Mouse (Mus musculus): Measurements from ENCODE around the gene Stap2. TPM values are rescaled to one million over a fixed set of nuclear protein-coding genes. Genes with fewer than 3 reads are reported as not detected.

Gene Stap2
- polyA plus RNA-seq, 1 experiment from 2014 or later: 28.0 TPM

DNA sequence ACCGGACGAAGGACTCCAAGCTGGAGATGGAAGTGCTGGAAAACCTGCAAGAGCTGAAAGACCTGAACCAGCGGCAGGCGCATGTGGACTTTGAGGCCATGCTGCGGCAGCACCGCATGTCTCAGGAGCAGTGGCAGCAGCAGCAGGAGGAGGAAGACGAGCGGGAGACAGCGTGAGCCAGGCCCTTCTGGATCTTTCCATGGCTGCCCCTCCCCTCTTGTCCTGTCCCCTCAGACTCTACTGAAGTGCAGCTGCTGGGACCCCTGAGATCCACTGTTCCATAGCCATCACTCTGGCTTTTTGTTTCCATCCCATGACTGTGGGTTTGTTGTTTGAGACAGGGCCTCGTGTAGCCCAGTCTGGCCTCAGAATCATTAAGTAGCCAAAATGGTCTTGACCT is 40.9 kb downstream of the Stap2 start:
- H3K4me1 ChIP-seq: peaks cover 11% of the 10 kb centered on the region
- 88% methylated on average over 10 of the region's 10 CpGs for WGBS
- H3K4me2 ChIP-seq: no peak overlapping the region
- H3K36me3 ChIP-seq: peaks cover 31% of the 10 kb centered on the region
- no peak overlapping the region for H3K27ac ChIP-seq
- no peak for ATAC-seq (ENCODE audit: insufficient read depth, low FRiP score, low read depth)
- H3K27me3 ChIP-seq (replicated peaks): no peaks in the 10 kb centered on the region
- no peak overlapping the region for H3K9ac ChIP-seq
- H3K9me3 ChIP-seq: no peaks in the 10 kb centered on the region
- no peak overlapping the region for H3K4me3 ChIP-seq (replicated peaks)

DNA sequence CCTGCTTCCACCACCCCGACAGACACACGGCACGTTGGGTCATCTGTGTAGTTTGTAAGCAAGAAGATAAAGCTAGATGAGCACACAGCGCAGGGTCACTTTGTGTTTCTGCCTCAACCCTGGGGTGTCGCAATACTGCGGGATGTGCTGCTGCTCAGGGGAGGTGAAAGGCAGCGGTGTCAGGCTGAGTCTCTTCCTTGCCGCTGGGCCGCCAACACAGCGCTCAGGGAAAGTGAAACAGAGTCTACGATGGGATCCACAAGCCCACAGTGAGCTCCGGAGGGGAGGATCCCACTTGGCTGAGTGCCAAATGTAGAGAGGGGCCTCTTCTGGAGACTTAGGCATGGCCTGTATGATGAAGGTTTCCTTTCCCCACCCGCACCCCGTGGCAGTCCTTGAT is 42.2 kb downstream of the Stap2 start:
- no peak overlapping the region for H3K27ac ChIP-seq
- no peaks in the 10 kb centered on the region for H3K27me3 ChIP-seq (replicated peaks)
- H3K36me3 ChIP-seq: peaks cover 31% of the 10 kb centered on the region
- no peaks in the 10 kb centered on the region for H3K9me3 ChIP-seq
- H3K4me2 ChIP-seq: no peak overlapping the region
- WGBS: 65% methylated on average over 14 of the region's 14 CpGs
- peaks cover 16% of the 10 kb centered on the region for H3K4me1 ChIP-seq
- H3K9ac ChIP-seq: no peak overlapping the region
- no peak for ATAC-seq (ENCODE audit: insufficient read depth, low FRiP score, low read depth)
- no peak overlapping the region for H3K4me3 ChIP-seq (replicated peaks)

DNA sequence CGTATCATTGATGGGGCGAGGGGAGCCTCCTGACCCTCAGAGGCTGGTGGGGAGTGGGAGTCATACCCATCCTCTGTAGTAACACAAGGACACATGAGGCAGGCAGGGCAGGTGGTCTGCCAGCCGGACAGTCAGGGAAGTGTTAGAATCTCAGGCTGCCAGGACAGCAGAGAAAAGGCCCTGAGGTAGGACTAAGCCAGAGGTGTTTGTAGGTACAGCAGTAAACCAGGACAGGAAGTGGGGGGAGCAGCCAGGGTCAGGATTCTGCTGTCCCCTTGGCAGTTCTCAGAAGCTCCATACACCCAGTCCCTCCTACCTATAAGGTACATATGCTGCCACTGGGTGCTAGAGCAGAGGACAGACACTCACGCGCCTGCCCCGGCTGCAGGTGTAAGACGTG is 43.8 kb downstream of the Stap2 start:
- H3K27ac ChIP-seq: no peak overlapping the region
- no peaks in the 10 kb centered on the region for H3K9me3 ChIP-seq
- H3K9ac ChIP-seq: no peak overlapping the region
- H3K36me3 ChIP-seq: peaks cover 24% of the 10 kb centered on the region
- H3K27me3 ChIP-seq (replicated peaks): no peaks in the 10 kb centered on the region
- H3K4me1 ChIP-seq: peaks cover 19% of the 10 kb centered on the region
- ATAC-seq (ENCODE audit: insufficient read depth, low FRiP score, low read depth): no peak
- no peak overlapping the region for H3K4me2 ChIP-seq
- H3K4me3 ChIP-seq (replicated peaks): no peak overlapping the region
- WGBS: 94% methylated on average over 7 of the region's 7 CpGs

DNA sequence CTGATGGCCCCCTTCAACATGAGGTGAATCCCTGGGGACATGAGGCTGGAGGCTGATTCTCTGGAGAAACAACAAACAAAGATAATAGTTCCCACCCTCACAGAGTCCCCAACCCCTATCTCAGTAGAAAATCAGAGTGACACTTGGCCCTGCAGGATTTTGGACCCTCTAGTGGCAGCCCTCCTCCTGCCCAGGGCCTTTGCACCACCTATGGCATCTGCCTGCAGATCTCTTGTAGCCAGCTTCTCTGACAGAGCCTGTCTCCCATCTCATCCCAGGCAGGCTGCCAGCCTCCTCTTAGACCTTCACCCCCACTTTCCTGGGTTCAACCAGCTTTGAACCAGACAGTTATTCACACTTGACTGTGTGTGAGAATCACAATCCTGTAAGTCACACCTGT is 44.6 kb downstream of the Stap2 start:
- no peak overlapping the region for H3K4me2 ChIP-seq
- ATAC-seq (ENCODE audit: insufficient read depth, low FRiP score, low read depth): no peak
- H3K4me1 ChIP-seq: peaks cover 24% of the 10 kb centered on the region
- peaks cover 24% of the 10 kb centered on the region for H3K36me3 ChIP-seq
- H3K9ac ChIP-seq: no peak overlapping the region
- H3K27me3 ChIP-seq (replicated peaks): no peaks in the 10 kb centered on the region
- no peak overlapping the region for H3K27ac ChIP-seq
- no peaks in the 10 kb centered on the region for H3K9me3 ChIP-seq
- no peak overlapping the region for H3K4me3 ChIP-seq (replicated peaks)

DNA sequence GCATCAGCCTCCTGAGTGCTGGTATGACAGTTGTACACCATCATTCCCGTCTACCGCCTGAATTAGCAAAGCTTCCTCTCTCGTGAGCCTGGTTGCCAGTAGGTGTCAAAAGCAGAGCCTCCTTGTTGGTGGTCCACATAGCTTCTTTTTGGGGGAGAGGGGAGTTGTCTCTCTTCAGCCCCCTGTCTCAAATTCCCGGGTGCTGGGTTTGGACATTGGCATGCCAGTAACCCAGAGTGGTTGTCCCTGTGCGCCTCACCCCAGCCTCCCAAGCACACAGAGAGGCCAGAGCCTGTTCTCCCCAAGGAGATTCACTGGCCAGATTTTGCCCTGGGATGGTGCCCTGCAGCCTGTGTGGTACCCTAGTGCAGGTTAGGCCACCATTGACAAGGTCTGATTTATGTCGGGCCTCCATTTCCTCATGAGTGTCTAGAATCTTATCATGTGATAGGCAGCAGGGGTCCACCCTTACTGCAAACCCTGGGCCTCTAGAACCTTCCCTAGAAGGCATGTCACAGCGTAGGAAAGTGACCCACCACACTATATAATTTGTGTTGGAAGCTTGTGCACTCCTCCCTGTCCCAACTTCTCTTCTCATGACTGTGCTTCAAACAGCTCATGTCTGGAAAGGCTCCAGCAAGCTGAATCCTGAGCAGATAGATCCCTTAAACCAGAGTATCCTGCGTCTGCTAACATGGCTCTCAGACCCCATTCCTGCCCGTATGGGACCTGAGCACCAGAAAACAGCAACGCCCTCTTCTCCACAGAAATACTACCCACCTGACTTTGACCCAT is 45.2 kb downstream of the Stap2 start:
- H3K36me3 ChIP-seq: peaks cover 20% of the 10 kb centered on the region
- peak overlapping the region; percentile 66 for H3K4me2 ChIP-seq
- no peaks in the 10 kb centered on the region for H3K9me3 ChIP-seq
- peak overlapping the region; percentile 65 for H3K4me3 ChIP-seq (replicated peaks)
- no peak for ATAC-seq (ENCODE audit: insufficient read depth, low FRiP score, low read depth)
- WGBS: 68% methylated on average over 10 of the region's 10 CpGs
- peaks cover 24% of the 10 kb centered on the region for H3K4me1 ChIP-seq
- H3K9ac ChIP-seq: peak overlapping the region; percentile 16; the same call in 1 of the 2 replicates
- no peaks in the 10 kb centered on the region; the same call in 1 of the 2 replicates for H3K27me3 ChIP-seq (replicated peaks)
- peak overlapping the region; percentile 98 for H3K27ac ChIP-seq

DNA sequence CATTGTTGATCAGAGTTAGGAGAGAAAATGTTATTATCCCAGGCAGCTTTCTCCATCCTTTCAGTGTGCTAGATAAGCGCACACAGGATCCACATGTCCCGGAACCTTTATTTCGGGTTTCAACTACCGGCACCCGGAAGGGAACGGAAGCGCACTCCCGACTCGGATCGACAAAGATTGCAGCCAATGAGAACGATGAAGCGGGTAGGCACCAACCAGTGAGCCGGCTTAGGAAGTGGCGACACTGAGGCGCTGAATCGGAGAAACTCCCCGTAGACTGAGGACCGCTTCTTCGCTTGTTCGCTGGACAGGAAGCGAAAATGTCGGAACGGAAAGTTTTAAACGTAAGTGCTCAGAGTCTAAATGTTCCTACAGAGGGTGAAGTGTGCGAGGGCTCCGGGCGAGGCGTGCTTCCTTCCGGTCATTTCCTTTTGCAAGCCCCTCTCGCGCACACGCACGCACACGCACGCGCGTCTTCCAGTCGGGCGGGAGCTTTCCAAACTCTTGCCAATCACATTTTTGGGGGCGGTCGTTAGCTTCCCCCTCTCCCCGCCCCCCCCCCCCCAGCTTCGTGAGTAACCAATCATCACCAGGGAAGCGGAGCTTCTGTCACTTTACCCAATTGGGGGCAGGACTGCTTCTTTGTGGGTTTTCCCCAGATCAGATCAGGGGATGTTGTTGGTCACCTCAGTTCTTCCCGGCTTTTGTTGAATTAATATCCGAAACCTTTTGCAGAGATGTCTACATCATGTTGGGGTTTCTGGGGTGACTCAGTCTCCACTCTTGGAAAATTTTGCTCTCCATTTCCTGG is 46.3 kb downstream of the Stap2 start, which contains the start of gene Yju2:
Yju2 (plus strand) TSS at position 182 of the 811 bp plus-strand sequence.
- Histone ChIP-seq H3K4me2 (peak within 1 kb of the TSS; percentile 66), H3K36me3 (peaks cover 11% of the 10 kb centered on the region; the same call in 1 of the 2 replicates), H3K27me3 (replicated peaks) (no peaks in the 10 kb centered on the region; the same call in 1 of the 2 replicates), H3K4me1 (peaks cover 24% of the 10 kb centered on the region), H3K27ac (peak within 1 kb of the TSS; percentile 98), H3K9ac (peak within 1 kb of the TSS; percentile 53; the same call in 1 of the 2 replicates), H3K4me3 (replicated peaks) (peak within 1 kb of the TSS; percentile 65), H3K9me3 (no peaks in the 10 kb centered on the region)
- under 1% methylated on average over 45 of the region's 46 CpGs for WGBS
- peak; percentile 92 for ATAC-seq (ENCODE audit: insufficient read depth, low FRiP score, low read depth)

DNA sequence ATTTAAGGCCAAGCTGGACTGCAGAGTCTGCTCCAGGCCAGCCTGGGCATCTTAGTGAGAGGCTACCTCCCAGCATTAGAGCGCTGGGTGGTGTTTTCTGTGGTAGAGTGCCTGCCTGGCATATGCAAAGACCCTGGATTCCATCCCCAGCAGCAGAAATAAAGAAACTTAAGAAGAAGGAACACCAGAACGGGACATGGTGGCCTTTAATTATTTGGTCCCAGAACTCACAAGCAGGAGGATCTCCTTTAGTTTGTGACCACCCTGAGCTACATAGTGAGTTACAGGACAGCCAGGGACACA is 46.8 kb downstream of the Stap2 start:
- Histone ChIP-seq H3K9ac (no peak overlapping the region; the same call in 1 of the 2 replicates), H3K9me3 (no peaks in the 10 kb centered on the region), H3K27me3 (replicated peaks) (no peaks in the 10 kb centered on the region; the same call in 1 of the 2 replicates), H3K27ac (peak overlapping the region; percentile 98), H3K4me3 (replicated peaks) (peak overlapping the region; percentile 65), H3K36me3 (peaks cover 11% of the 10 kb centered on the region; the same call in 1 of the 2 replicates), H3K4me2 (peak overlapping the region; percentile 66), H3K4me1 (peaks cover 24% of the 10 kb centered on the region)
- 29% methylated on average over 2 of the region's 2 CpGs for WGBS
- ATAC-seq (ENCODE audit: insufficient read depth, low FRiP score, low read depth): no peak

DNA sequence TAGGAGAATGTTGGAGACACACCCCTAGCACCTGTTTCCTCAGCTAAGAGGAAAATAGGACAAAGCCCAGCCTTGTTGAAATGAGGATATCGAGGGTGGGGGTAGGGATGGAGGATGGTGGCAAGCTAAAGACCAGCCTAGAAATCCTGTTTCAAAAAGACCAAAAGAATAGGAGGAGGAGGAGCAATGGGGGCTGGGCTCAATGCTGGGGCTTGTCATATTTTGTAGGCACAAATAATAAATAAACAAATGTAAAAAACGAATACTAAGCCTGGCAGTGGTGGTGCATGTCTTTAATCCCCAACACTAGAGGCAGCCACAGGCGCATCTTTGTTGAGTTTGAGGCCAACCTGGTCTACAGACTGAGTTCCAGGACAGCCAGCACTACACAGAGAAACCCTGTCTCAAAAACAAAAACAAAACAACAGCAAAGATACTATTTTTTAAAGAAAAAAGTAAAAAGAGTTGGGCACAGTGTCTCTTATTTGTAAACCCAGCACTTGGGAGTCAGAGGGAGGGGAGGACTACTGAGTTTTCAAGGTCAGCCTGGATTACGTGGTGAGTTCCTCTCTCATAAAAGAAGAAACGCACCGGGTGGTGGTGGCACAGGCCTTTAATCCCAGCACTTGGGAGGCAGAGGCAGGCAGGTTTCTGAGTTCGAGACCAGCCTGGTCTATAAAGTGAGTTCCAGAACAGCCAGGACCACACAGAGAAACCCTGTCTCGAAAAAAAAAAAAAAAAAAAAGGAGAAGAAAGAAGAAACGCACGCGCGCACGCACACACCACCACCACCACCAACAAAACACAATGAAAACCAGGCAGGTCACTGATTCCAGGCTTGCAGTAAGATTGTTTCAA is 47.4 kb downstream of the Stap2 start:
- no peaks in the 10 kb centered on the region; the same call in 1 of the 2 replicates for H3K27me3 ChIP-seq (replicated peaks)
- no peak overlapping the region; the same call in 1 of the 2 replicates for H3K9ac ChIP-seq
- H3K36me3 ChIP-seq: peaks cover 11% of the 10 kb centered on the region; the same call in 1 of the 2 replicates
- H3K4me1 ChIP-seq: peaks cover 21% of the 10 kb centered on the region
- no peak for ATAC-seq (ENCODE audit: insufficient read depth, low FRiP score, low read depth)
- H3K9me3 ChIP-seq: no peaks in the 10 kb centered on the region
- WGBS: 79% methylated on average over 13 of the region's 13 CpGs
- peak overlapping the region; percentile 98 for H3K27ac ChIP-seq
- peak overlapping the region; percentile 65 for H3K4me3 ChIP-seq (replicated peaks)
- H3K4me2 ChIP-seq: peak overlapping the region; percentile 66

DNA sequence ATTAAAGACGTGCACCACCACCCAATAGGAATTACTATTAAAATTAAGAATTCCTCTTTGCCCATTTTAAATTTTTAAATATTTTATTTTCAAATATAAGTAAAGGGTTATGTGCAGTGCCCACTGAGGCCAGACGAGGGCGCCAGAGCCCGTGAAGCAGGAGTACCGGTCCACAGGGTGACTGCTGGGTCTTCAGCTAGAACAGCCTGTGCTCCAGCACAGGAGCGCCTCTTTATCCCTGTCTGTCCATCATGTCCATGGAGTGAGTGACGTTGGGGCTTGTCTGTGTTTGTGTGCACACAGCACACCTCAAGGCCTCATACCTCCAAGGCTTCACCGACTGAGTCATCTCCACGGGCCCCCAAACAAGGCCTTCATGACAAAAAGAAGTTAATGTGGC is 48.2 kb downstream of the Stap2 start:
- no peaks in the 10 kb centered on the region; the same call in 1 of the 2 replicates for H3K27me3 ChIP-seq (replicated peaks)
- no peak overlapping the region for H3K9ac ChIP-seq
- H3K27ac ChIP-seq: no peak overlapping the region
- H3K36me3 ChIP-seq: peaks cover 8% of the 10 kb centered on the region; the same call in 1 of the 2 replicates
- 15% methylated on average over 9 of the region's 9 CpGs for WGBS
- H3K4me3 ChIP-seq (replicated peaks): no peak overlapping the region
- H3K4me1 ChIP-seq: peaks cover 19% of the 10 kb centered on the region
- ATAC-seq (ENCODE audit: insufficient read depth, low FRiP score, low read depth): no peak
- no peaks in the 10 kb centered on the region for H3K9me3 ChIP-seq
- no peak overlapping the region for H3K4me2 ChIP-seq

DNA sequence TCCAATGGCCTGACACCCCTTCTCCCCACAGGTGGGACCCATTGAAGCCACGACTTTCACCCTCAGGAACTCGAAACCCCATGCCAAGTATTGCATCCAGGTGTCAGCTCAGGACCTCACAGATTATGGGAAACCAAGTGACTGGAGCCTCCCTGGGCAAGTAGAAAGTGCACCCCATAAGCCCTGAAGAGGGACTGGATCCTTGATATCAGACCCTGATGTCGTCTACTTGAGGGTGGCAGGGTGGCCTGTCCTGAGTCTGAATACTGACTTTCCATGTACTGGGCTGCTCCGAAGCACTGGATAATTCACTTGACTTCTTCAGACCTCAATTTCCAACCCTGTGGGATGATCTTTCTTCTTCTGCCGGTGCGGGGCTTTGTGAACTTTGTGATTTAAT is 48.8 kb downstream of the Stap2 start:
- WGBS: 30% methylated on average over 6 of the region's 6 CpGs
- no peak overlapping the region for H3K9ac ChIP-seq
- H3K4me3 ChIP-seq (replicated peaks): peak overlapping the region; percentile 42

DNA sequence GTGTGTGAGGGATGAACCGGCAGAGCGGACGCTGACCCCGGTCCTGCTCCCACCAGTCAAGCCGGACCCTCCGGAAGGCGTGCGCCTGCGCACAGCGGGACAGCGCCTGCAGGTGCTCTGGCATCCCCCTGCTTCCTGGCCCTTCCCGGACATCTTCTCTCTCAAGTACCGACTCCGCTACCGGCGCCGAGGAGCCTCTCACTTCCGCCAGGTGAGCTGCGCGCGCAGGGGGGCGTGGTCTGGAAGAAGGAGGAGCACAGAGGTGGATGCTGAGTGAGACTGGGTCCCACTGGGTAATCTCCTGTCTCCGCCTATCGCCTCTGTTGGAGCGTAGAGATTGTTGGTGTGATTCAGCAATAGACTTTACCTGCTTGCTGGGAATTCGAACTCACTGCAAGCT is 49.3 kb downstream of the Stap2 start:
- Histone ChIP-seq H3K27ac (no peak overlapping the region), H3K4me3 (replicated peaks) (peak overlapping the region; percentile 42), H3K9me3 (no peaks in the 10 kb centered on the region), H3K4me2 (peak overlapping the region; percentile 62), H3K27me3 (replicated peaks) (no peaks in the 10 kb centered on the region; the same call in 1 of the 2 replicates), H3K9ac (no peak overlapping the region), H3K4me1 (peaks cover 19% of the 10 kb centered on the region), H3K36me3 (0 out of 2 replicates have a peak, but pooled peaks cover 3% of the 10 kb centered on the region)
- peak; percentile 25 for ATAC-seq (ENCODE audit: insufficient read depth, low FRiP score, low read depth)
- 2% methylated on average over 26 of the region's 26 CpGs for WGBS

More for the DNA sequence above, 48.8 kb downstream of the Stap2 start:
- no peak overlapping the region for H3K27ac ChIP-seq
- no peaks in the 10 kb centered on the region for H3K9me3 ChIP-seq
- H3K4me2 ChIP-seq: peak overlapping the region; percentile 62
- no peak for ATAC-seq (ENCODE audit: insufficient read depth, low FRiP score, low read depth)
- 0 out of 2 replicates have a peak, but pooled peaks cover 7% of the 10 kb centered on the region for H3K36me3 ChIP-seq
- H3K4me1 ChIP-seq: peaks cover 19% of the 10 kb centered on the region
- no peaks in the 10 kb centered on the region; the same call in 1 of the 2 replicates for H3K27me3 ChIP-seq (replicated peaks)
